Mouse (Mus musculus) gastrocnemius, adult 18-20 months (tissue): Measurements from ENCODE around the gene Asah2. TPM values are rescaled to one million over a fixed set of nuclear protein-coding genes. Genes with fewer than 3 reads are reported as not detected.

Source experiments
- DNase-seq: peaks from one replicate; pipeline ENCODE4 v3.0.0; 2021; ENCODE audit warnings: low spot score
- total RNA-seq, 2 experiments: library from RNA; stranded (reverse); gene quantifications; 2 replicates each; pipeline ENCODE4 v1.2.3; 2021

Gene Asah2
- total RNA-seq, 2 experiments from 2014 or later = 5.9 to 7.4 TPM

- no peak for DNase-seq
Observed at GRCm38 (mm10) chr19:31991057-31991456, 117.0 kb downstream of the Asah2 start.

GRCm38 (mm10) chr19:31975882-31976281 lies 132.1 kb downstream of the Asah2 start:
- DNase-seq = no peak

GRCm38 (mm10) chr19:31971998-31972397 lies 136.0 kb downstream of the Asah2 start:
- peak; percentile 78 for DNase-seq

- DNase-seq = no peak
Observed at GRCm38 (mm10) chr19:31971405-31971804, 136.6 kb downstream of the Asah2 start.

- no peak for DNase-seq
Observed at GRCm38 (mm10) chr19:31967933-31968532, 140.0 kb downstream of the Asah2 start.

GRCm38 (mm10) chr19:31963147-31963546 lies 144.9 kb downstream of the Asah2 start:
- DNase-seq = no peak

- DNase-seq = no peak
Observed at GRCm38 (mm10) chr19:31960434-31960833, 147.6 kb downstream of the Asah2 start.

GRCm38 (mm10) chr19:31956359-31956758 lies 151.7 kb downstream of the Asah2 start:
- no peak for DNase-seq

- DNase-seq = no peak
Observed at GRCm38 (mm10) chr19:31954696-31955095, 153.3 kb downstream of the Asah2 start.

DNA sequence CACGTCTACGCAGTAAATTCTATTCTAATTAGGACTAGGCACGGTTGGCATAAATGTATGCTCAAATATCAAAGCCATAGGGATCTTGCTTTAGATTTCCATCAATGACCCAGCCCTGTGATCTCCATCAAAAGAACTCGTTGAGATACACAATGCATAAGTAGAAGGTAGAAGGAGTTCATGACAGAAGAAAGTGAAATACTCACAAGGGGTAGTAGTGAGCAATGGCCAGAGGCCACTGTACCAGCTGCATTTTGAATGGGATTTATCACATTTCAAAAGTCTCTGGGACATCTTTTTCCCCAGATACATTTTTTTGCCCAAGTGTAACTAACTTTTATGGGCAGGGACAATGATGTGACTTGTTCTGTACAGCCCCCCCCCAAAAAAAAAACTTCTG lies 153.7 kb downstream of the Asah2 start:
- DNase-seq = no peak

GRCm38 (mm10) chr19:31953799-31954198 lies 154.2 kb downstream of the Asah2 start:
- DNase-seq = no peak

- DNase-seq = no peak
Observed at GRCm38 (mm10) chr19:31950793-31951489, 157.1 kb downstream of the Asah2 start.

Other genes with a start within 250 kb of the Asah2 start
- under 1 TPM in 1 of 2 experiments, not detected in 1; 0.14 TPM for gene A1cf, start 239.4 kb downstream of the Asah2 start, total RNA-seq